Comparison of ENCODE assay signal across 26 mouse cellular contexts in the genomic region with DNA sequence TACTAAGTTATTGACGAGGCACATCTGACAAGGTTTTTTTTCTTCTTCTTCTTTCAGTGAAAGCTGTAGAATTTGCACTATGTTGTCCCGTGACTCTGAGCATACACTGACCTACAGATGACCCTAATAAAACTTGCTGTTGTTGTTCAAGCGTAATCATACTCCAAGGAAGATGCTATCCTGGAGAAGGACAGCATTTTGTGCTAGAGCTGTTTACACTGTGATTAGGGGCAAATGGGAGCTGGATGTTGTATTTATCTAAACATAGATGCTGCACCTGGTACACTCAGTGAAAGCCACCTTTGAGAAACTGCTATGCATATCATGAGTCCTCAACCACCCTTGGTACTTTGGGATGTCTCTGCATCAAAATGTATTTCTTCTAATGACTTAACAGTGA. TPM values are rescaled to one million over a fixed set of nuclear protein-coding genes. Genes with fewer than 3 reads are reported as not detected.
"Had no signal": no experiment of that assay in that cellular context is flagged by ENCODE, and none has a peak within 500 bp of the region (broad histone marks: within the 10 kb centered on the region; RNA-seq: fewer than 3 reads in every experiment).

No protein-coding gene starts in this region.

- H3K4me2 ChIP-seq: limb, embryonic 13.5 days; liver, embryonic 12.5 days; liver, embryonic 15.5 days; neural tube, embryonic 12.5 days; neural tube, embryonic 15.5 days had no signal

- H3K4me3 ChIP-seq: limb, embryonic 10.5 days; limb, embryonic 13.5 days; liver, embryonic 12.5 days; liver, embryonic 15.5 days; neural tube, embryonic 12.5 days; neural tube, embryonic 15.5 days had no signal

- H3K9me3 ChIP-seq: limb, embryonic 10.5 days; liver, embryonic 12.5 days; liver, embryonic 15.5 days; neural tube, embryonic 12.5 days; neural tube, embryonic 15.5 days had no signal

- H3K27me3 ChIP-seq: limb, embryonic 13.5 days; neural tube, embryonic 12.5 days; neural tube, embryonic 15.5 days had no signal

- DNase-seq: kidney, adult 18-20 months; kidney, adult 9 months; kidney, postnatal 14 days; kidney, postnatal 4 days; layer of hippocampus, postnatal 36 days; liver; lung, adult 18-20 months; lung, postnatal 14 days; midbrain, embryonic 14.5 days; right cerebral cortex, adult 18-20 months; right cerebral cortex, postnatal 14 days; right cerebral cortex, postnatal 4 days; thymus, adult 18-20 months; thymus, postnatal 36 days had no signal

- H3K27ac ChIP-seq: limb, embryonic 10.5 days; limb, embryonic 13.5 days; liver, embryonic 12.5 days; liver, embryonic 15.5 days; macrophage; neural tube, embryonic 12.5 days; neural tube, embryonic 15.5 days had no signal

- ATAC-seq: liver, embryonic 12.5 days had no signal

- H3K4me1 ChIP-seq: liver, embryonic 12.5 days; liver, embryonic 15.5 days; neural tube, embryonic 12.5 days had no signal

- H3K9ac ChIP-seq: limb, embryonic 13.5 days; liver, embryonic 12.5 days; liver, embryonic 15.5 days; neural tube, embryonic 12.5 days; neural tube, embryonic 15.5 days had no signal

RNA-seq across cellular contexts. Expression of a gene that starts 44.4 kb away (rescaled TPM):
- total RNA-seq: layer of hippocampus, adult 8-10 months; layer of hippocampus, postnatal 10 days; layer of hippocampus, postnatal 36 days; left cerebral cortex, postnatal 25 days; midbrain, postnatal 0 days had no signal
- polyA plus RNA-seq: midbrain, postnatal 0 days; neural tube, embryonic 15.5 days; stomach, embryonic 14.5 days had no signal
